Mouse (Mus musculus): ENCODE measurements around the gene Actr3b. TPM values are rescaled to one million over a fixed set of nuclear protein-coding genes. Genes with fewer than 3 reads are reported as not detected.

Gene Actr3b
- 2.7 TPM for polyA plus RNA-seq (2017; shearing (Covaris generic))

DNA sequence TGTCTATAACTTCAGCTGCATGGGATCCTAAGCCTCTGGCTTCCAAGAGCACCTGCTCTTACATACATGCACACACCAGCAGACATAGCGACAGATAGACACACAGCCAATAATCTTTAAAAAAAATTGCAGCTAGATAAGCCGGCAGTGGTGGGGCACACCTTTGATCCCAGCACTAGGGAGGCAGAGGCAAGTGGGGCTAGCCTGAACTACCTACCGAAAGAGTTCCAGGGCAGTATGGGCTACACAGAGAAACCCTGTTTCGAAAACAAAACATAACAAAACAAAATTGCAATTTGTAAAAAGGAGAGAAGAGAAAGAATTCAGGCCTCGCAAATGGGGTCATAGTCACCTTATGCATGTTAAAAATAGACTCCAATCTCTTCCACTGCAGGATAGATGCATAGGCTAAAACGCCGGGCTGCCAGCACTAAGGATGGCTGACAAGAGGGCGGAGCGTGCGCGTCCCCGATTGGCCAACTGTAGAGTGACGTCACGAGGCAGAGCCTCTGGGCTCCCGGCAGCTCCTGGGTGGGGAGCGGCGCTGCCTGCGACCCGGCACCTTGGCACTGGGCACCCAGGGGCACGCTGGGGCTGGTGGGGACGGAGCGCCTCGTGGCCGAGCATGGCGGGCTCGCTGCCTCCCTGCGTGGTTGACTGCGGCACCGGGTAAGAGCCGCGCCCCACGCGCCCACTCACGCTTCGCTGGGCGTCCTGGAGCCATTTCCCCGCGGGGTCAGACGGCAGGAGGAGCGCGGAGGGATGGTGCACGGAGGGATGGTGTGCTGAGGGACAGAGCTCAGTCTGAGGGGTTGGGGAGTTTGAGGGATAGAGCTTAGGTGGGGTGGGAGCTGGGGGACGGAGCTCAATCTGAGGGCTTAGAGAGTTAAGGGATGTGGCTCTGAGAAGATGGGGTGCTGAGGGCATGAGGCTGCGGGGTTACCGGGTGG is at the start of gene Actr3b:
TSS of gene Actr3b (plus strand) at position 538 of the 950 bp plus-strand sequence.

Other genes starting within 250 kb of the Actr3b start
- gene Cct8l1, start 243.9 kb upstream of the Actr3b start, polyA plus RNA-seq (2017; shearing (Covaris generic)), result 0.08 TPM
- 4.6 TPM for gene Xrcc2, start 54.2 kb upstream of the Actr3b start, polyA plus RNA-seq (2017; shearing (Covaris generic))
- not detected for gene Gm21663, start 182.4 kb downstream of the Actr3b start, polyA plus RNA-seq (2017; shearing (Covaris generic))
- not detected for gene Gm21671, start 194.4 kb downstream of the Actr3b start, polyA plus RNA-seq (2017; shearing (Covaris generic))
- gene Gm21680, start 212.7 kb downstream of the Actr3b start, polyA plus RNA-seq (2017; shearing (Covaris generic)), result not detected
- not detected for gene Gm21698, start 228.7 kb downstream of the Actr3b start, polyA plus RNA-seq (2017; shearing (Covaris generic))
- gene Gm1979, start 244.8 kb downstream of the Actr3b start, polyA plus RNA-seq (2017; shearing (Covaris generic)), result not detected

Data from CD4-positive, CD25-positive, alpha-beta regulatory T cell (primary cell).